Mouse (Mus musculus): ENCODE results near the gene Cox10. TPM values are rescaled to one million over a fixed set of nuclear protein-coding genes. Genes with fewer than 3 reads are reported as not detected.
"Not testable (repeated sequence)": the region's sequence is repeated elsewhere in the genome, so short reads cannot be mapped to it uniquely, and the experiment has no call there.

The Cox10 gene
- polyA plus RNA-seq (2015; fragmentation: Nextera tagmentation; extraction: Ambion mirVana) = 7.4 and 7.5 TPM in 2 replicates

- Histone ChIP-seq H3K4me1 (ENCODE audit: control insufficient read depth, low read depth, low read length) (peaks cover 9% of the 10 kb centered on the region), H3K27ac (ENCODE audit: low read length) (peak within 1 kb of the TSS; percentile 91), H3K4me3 (ENCODE audit: low read depth, low read length) (peak within 1 kb of the TSS; percentile 93), H3K4me2 (ENCODE audit: low read depth, low read length) (peak within 1 kb of the TSS; percentile 87), H3K36me3 (ENCODE audit: control insufficient read depth, insufficient read depth) (no peaks in the 10 kb centered on the region), H3K27me3 (ENCODE audit: control insufficient read depth, insufficient read depth, low read depth, low read length) (no peaks in the 10 kb centered on the region), H3K9me3 (replicated peaks; ENCODE audit: control insufficient read depth, low read length) (no peaks in the 10 kb centered on the region), H3K9ac (ENCODE audit: low read depth, low read length) (peak within 1 kb of the TSS; percentile 84)
- ATAC-seq (ENCODE audit: low read depth) = peak; percentile 94
- under 1% methylated on average over 45 of the region's 45 CpGs for WGBS (ENCODE audit: insufficient replicate concordance)
Measured at GRCm38 (mm10) chr11:64078956-64079726, at the start of gene Cox10. TSS of gene Cox10 (minus strand) at chr11:64079468.

GRCm38 (mm10) chr11:64128016-64128415 lies 48.7 kb upstream of the Cox10 start:
- Histone ChIP-seq H3K36me3 (ENCODE audit: control insufficient read depth, insufficient read depth) (no peaks in the 10 kb centered on the region), H3K9ac (ENCODE audit: low read depth, low read length) (no peak overlapping the region), H3K9me3 (replicated peaks; ENCODE audit: control insufficient read depth, low read length) (no peaks in the 10 kb centered on the region), H3K4me2 (ENCODE audit: low read depth, low read length) (no peak overlapping the region), H3K4me1 (ENCODE audit: control insufficient read depth, low read depth, low read length) (no peaks in the 10 kb centered on the region), H3K27ac (ENCODE audit: low read length) (no peak overlapping the region), H3K4me3 (ENCODE audit: low read depth, low read length) (no peak overlapping the region), H3K27me3 (ENCODE audit: control insufficient read depth, insufficient read depth, low read depth, low read length) (no peaks in the 10 kb centered on the region)
- 44% methylated on average over 9 of the region's 9 CpGs for WGBS (ENCODE audit: insufficient replicate concordance)
- no peak for ATAC-seq (ENCODE audit: low read depth)

DNA sequence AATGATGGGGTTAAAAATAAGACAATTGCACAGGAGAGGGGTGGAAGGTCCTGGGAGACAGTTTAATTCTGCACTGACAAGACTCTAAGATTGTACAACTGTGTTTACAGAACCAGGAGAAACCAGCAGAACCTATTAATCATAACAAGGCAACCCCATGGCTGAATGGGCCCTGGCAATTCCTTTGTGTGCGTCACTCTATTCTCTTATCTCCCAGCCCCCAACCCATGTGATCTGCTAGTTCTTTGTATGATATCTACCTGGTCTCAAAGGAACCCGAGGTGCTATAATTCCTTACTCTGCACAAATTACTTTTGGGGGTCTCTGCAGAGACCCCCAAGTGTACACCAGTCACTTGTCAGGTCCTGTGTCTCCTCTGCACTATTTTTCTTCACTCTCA lies 46.2 kb upstream of the Cox10 start:
- Histone ChIP-seq H3K36me3 (ENCODE audit: control insufficient read depth, insufficient read depth) (no peaks in the 10 kb centered on the region), H3K4me1 (ENCODE audit: control insufficient read depth, low read depth, low read length) (no peaks in the 10 kb centered on the region), H3K27me3 (ENCODE audit: control insufficient read depth, insufficient read depth, low read depth, low read length) (no peaks in the 10 kb centered on the region), H3K4me2 (ENCODE audit: low read depth, low read length) (no peak overlapping the region), H3K9me3 (replicated peaks; ENCODE audit: control insufficient read depth, low read length) (no peaks in the 10 kb centered on the region), H3K4me3 (ENCODE audit: low read depth, low read length) (no peak overlapping the region), H3K9ac (ENCODE audit: low read depth, low read length) (no peak overlapping the region), H3K27ac (ENCODE audit: low read length) (no peak overlapping the region)
- WGBS (ENCODE audit: insufficient replicate concordance) = 36% methylated on average over 2 of the region's 2 CpGs
- no peak for ATAC-seq (ENCODE audit: low read depth)

- H3K9me3 ChIP-seq (replicated peaks; ENCODE audit: control insufficient read depth, low read length); H3K27ac ChIP-seq (ENCODE audit: low read length); H3K4me3 ChIP-seq (ENCODE audit: low read depth, low read length); H3K9ac ChIP-seq (ENCODE audit: low read depth, low read length); H3K4me1 ChIP-seq (ENCODE audit: control insufficient read depth, low read depth, low read length); ATAC-seq (ENCODE audit: low read depth); H3K36me3 ChIP-seq (ENCODE audit: control insufficient read depth, insufficient read depth); H3K27me3 ChIP-seq (ENCODE audit: control insufficient read depth, insufficient read depth, low read depth, low read length); H3K4me2 ChIP-seq (ENCODE audit: low read depth, low read length): not testable (repeated sequence)
- WGBS (ENCODE audit: insufficient replicate concordance) = 54% methylated on average over 6 of the region's 6 CpGs
Measured at GRCm38 (mm10) chr11:64123174-64123573, 43.9 kb upstream of the Cox10 start.

GRCm38 (mm10) chr11:64116711-64117110 lies 37.4 kb upstream of the Cox10 start:
- H3K9me3 ChIP-seq (replicated peaks; ENCODE audit: control insufficient read depth, low read length) = no peaks in the 10 kb centered on the region
- H3K27ac ChIP-seq (ENCODE audit: low read length) = no peak overlapping the region
- H3K36me3 ChIP-seq (ENCODE audit: control insufficient read depth, insufficient read depth) = no peaks in the 10 kb centered on the region
- no peaks in the 10 kb centered on the region for H3K4me1 ChIP-seq (ENCODE audit: control insufficient read depth, low read depth, low read length)
- no peak for ATAC-seq (ENCODE audit: low read depth)
- H3K4me3 ChIP-seq (ENCODE audit: low read depth, low read length) = no peak overlapping the region
- no peak overlapping the region for H3K4me2 ChIP-seq (ENCODE audit: low read depth, low read length)
- H3K27me3 ChIP-seq (ENCODE audit: control insufficient read depth, insufficient read depth, low read depth, low read length) = no peaks in the 10 kb centered on the region
- WGBS (ENCODE audit: insufficient replicate concordance) = 72% methylated on average over 4 of the region's 4 CpGs
- H3K9ac ChIP-seq (ENCODE audit: low read depth, low read length) = no peak overlapping the region

GRCm38 (mm10) chr11:64115822-64116221 lies 36.6 kb upstream of the Cox10 start:
- H3K36me3 ChIP-seq (ENCODE audit: control insufficient read depth, insufficient read depth) = no peaks in the 10 kb centered on the region
- no peak overlapping the region for H3K9ac ChIP-seq (ENCODE audit: low read depth, low read length)
- H3K27ac ChIP-seq (ENCODE audit: low read length) = no peak overlapping the region
- no peak for ATAC-seq (ENCODE audit: low read depth)
- H3K9me3 ChIP-seq (replicated peaks; ENCODE audit: control insufficient read depth, low read length) = no peaks in the 10 kb centered on the region
- no peak overlapping the region for H3K4me3 ChIP-seq (ENCODE audit: low read depth, low read length)
- H3K27me3 ChIP-seq (ENCODE audit: control insufficient read depth, insufficient read depth, low read depth, low read length) = no peaks in the 10 kb centered on the region
- H3K4me1 ChIP-seq (ENCODE audit: control insufficient read depth, low read depth, low read length) = no peaks in the 10 kb centered on the region
- no peak overlapping the region for H3K4me2 ChIP-seq (ENCODE audit: low read depth, low read length)
- WGBS (ENCODE audit: insufficient replicate concordance) = 57% methylated on average over 2 of the region's 2 CpGs

DNA sequence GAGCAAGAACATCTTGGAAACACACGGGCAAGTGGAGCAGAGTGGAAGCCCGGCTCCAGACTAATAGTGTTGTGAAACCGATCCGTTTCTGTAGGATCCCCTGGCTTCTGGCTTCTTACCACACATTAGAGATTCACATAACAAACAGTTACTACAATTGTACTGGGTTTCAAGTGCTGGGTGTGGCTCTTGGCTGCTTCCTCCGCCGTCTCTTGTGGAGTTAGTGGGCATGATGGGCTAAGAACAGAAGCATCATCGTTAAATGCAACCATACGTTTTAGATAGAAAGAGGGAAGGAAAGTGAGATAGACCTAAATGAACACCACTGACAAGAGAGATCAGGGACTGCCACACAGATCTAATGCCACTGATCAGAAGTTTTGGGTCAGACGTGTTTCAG lies 35.8 kb upstream of the Cox10 start:
- Histone ChIP-seq H3K27ac (ENCODE audit: low read length) (no peak overlapping the region), H3K4me3 (ENCODE audit: low read depth, low read length) (no peak overlapping the region), H3K36me3 (ENCODE audit: control insufficient read depth, insufficient read depth) (no peaks in the 10 kb centered on the region), H3K4me2 (ENCODE audit: low read depth, low read length) (no peak overlapping the region), H3K9ac (ENCODE audit: low read depth, low read length) (no peak overlapping the region), H3K27me3 (ENCODE audit: control insufficient read depth, insufficient read depth, low read depth, low read length) (no peaks in the 10 kb centered on the region), H3K9me3 (replicated peaks; ENCODE audit: control insufficient read depth, low read length) (no peaks in the 10 kb centered on the region), H3K4me1 (ENCODE audit: control insufficient read depth, low read depth, low read length) (no peaks in the 10 kb centered on the region)
- WGBS (ENCODE audit: insufficient replicate concordance) = 60% methylated on average over 9 of the region's 9 CpGs
- no peak for ATAC-seq (ENCODE audit: low read depth)

DNA sequence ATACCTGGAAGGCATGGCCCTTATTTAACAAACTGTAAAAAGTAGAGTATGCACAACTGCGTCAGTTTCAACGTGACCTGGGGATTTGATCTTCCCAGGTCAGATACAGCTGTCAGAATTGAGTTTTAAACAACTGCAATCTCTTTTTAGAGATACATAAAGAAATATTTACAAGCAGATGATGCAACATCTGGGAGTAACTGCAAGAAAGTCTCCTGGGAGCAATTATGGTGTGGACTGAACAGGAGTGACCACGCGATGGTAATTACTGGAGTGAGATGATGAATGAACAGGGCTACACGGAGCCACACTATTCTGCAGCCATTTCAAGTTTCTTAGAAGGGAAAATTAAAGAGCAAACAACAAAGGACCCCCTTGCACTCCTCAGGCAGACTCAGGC lies 20.8 kb upstream of the Cox10 start:
- H3K9ac ChIP-seq (ENCODE audit: low read depth, low read length) = no peak overlapping the region
- no peak overlapping the region for H3K4me2 ChIP-seq (ENCODE audit: low read depth, low read length)
- H3K27ac ChIP-seq (ENCODE audit: low read length) = no peak overlapping the region
- no peaks in the 10 kb centered on the region for H3K27me3 ChIP-seq (ENCODE audit: control insufficient read depth, insufficient read depth, low read depth, low read length)
- no peaks in the 10 kb centered on the region for H3K4me1 ChIP-seq (ENCODE audit: control insufficient read depth, low read depth, low read length)
- no peak overlapping the region for H3K4me3 ChIP-seq (ENCODE audit: low read depth, low read length)
- 83% methylated on average over 5 of the region's 5 CpGs for WGBS (ENCODE audit: insufficient replicate concordance)
- no peaks in the 10 kb centered on the region for H3K36me3 ChIP-seq (ENCODE audit: control insufficient read depth, insufficient read depth)
- ATAC-seq (ENCODE audit: low read depth) = no peak
- no peaks in the 10 kb centered on the region for H3K9me3 ChIP-seq (replicated peaks; ENCODE audit: control insufficient read depth, low read length)

DNA sequence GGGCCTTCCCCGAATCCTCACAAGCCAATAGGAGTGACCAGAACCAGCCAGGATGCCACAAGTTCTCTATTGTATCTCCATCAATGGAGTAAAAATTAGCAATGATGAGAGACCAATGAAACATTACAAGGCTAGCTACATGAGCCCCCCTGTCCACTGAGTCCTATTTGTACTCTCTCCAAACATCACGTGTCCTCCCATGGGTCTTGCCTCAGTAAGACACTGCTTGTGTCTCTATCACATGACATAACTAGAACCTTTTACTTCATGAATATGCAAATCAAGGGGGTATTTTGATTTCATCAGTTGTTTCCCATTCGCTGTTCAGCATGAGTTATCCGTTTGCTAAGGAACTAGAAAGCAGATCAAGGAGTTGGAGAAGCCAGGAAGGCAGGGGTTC lies 13.8 kb upstream of the Cox10 start:
- ATAC-seq (ENCODE audit: low read depth) = no peak
- no peak overlapping the region for H3K27ac ChIP-seq (ENCODE audit: low read length)
- H3K4me1 ChIP-seq (ENCODE audit: control insufficient read depth, low read depth, low read length) = no peaks in the 10 kb centered on the region
- no peak overlapping the region for H3K4me3 ChIP-seq (ENCODE audit: low read depth, low read length)
- no peak overlapping the region for H3K4me2 ChIP-seq (ENCODE audit: low read depth, low read length)
- no peaks in the 10 kb centered on the region for H3K36me3 ChIP-seq (ENCODE audit: control insufficient read depth, insufficient read depth)
- no peaks in the 10 kb centered on the region for H3K27me3 ChIP-seq (ENCODE audit: control insufficient read depth, insufficient read depth, low read depth, low read length)
- no peak overlapping the region for H3K9ac ChIP-seq (ENCODE audit: low read depth, low read length)
- 73% methylated on average over 4 of the region's 4 CpGs for WGBS (ENCODE audit: insufficient replicate concordance)
- H3K9me3 ChIP-seq (replicated peaks; ENCODE audit: control insufficient read depth, low read length) = no peaks in the 10 kb centered on the region
